Mouse (Mus musculus) CH12.LX (cell line): ENCODE data around the gene Gja8. TPM values are rescaled to one million over a fixed set of nuclear protein-coding genes. Genes with fewer than 3 reads are reported as not detected.

Source experiments
- DNase-seq: peaks from one replicate; pipeline ENCODE4 v3.0.0-alpha.2; 2013; ENCODE audit errors: extremely low read depth
- H3K27ac ChIP-seq: 2 replicates; pipeline ENCODE4 v1.5.1; 2012; ENCODE audit warnings: low read depth, mild to moderate bottlenecking, control low read depth, moderate library complexity; ENCODE audit not compliant: insufficient read depth
- H3K27me3 ChIP-seq: replicated peaks from 2 replicates; pipeline ENCODE3; 2012; ENCODE audit warnings: inconsistent platforms
- H3K36me3 ChIP-seq, 2 experiments: replicated peaks in 1 of 2; 2 replicates each; pipeline versions ENCODE3 to v1.6.1; 2012; ENCODE audit warnings: inconsistent platforms in 1 of 2, low read length in 1 of 2, mild to moderate bottlenecking in 1 of 2, mixed read lengths in 1 of 2, moderate library complexity in 1 of 2; ENCODE audit not compliant: control insufficient read depth in 1 of 2, insufficient read depth in 1 of 2
- H3K4me1 ChIP-seq, 2 experiments: 2 replicates each; pipeline ENCODE4 v1.6.1; 2012; ENCODE audit warnings: inconsistent platforms in 1 of 2, moderate library complexity in 1 of 2; ENCODE audit not compliant: insufficient read depth in 2 of 2, control insufficient read depth in 1 of 2
- H3K4me2 ChIP-seq: 2 replicates; pipeline ENCODE4 v1.6.1; 2012; ENCODE audit warnings: low read depth, mild to moderate bottlenecking, control low read depth; ENCODE audit not compliant: poor library complexity, insufficient read depth, severe bottlenecking
- H3K4me3 ChIP-seq, 3 experiments: fragments of 150-350 bp in 1 of 3; sonication (generic) in 1 of 3; replicated peaks in 1 of 3; 2 replicates each; pipeline versions ENCODE3 to v1.5.1; 2011 to 2012; ENCODE audit warnings: low read depth in 2 of 3, low read length in 2 of 3, mild to moderate bottlenecking in 2 of 3, moderate library complexity in 2 of 3, control low read depth in 1 of 3, improper control_type of control experiment in 1 of 3, inconsistent platforms in 1 of 3, mixed read lengths in 1 of 3; ENCODE audit not compliant: poor library complexity in 1 of 3
- H3K79me2 ChIP-seq: replicated peaks from 2 replicates; pipeline ENCODE4 v1.6.1; 2012; ENCODE audit warnings: mild to moderate bottlenecking, moderate library complexity; ENCODE audit not compliant: control insufficient read depth, poor library complexity, insufficient read depth, severe bottlenecking; ENCODE audit errors: extremely low read depth
- H3K9ac ChIP-seq: 2 replicates; pipeline ENCODE4 v1.6.1; 2012; ENCODE audit warnings: low read depth, mild to moderate bottlenecking, control low read depth, moderate library complexity; ENCODE audit not compliant: insufficient read depth
- H3K9me3 ChIP-seq: replicated peaks from 2 replicates; pipeline ENCODE3; 2012; ENCODE audit warnings: low read length, inconsistent platforms, mixed read lengths
- CHD1 ChIP-seq: IDR thresholded peaks from 2 replicates; pipeline ENCODE4 v1.6.1; 2012; ENCODE audit warnings: low read depth, low read length, improper control_type of control experiment, inconsistent platforms
- E2F4 ChIP-seq: IDR thresholded peaks from 2 replicates; pipeline ENCODE4 v1.6.1; 2011; ENCODE audit warnings: low read depth, low read length, improper control_type of control experiment; ENCODE audit not compliant: insufficient replicate concordance
- GABPA ChIP-seq: IDR thresholded peaks from 2 replicates; pipeline ENCODE4 v1.6.1; 2012; ENCODE audit warnings: low read depth, low read length, improper control_type of control experiment, inconsistent platforms; ENCODE audit not compliant: insufficient replicate concordance
- HCFC1 ChIP-seq: IDR thresholded peaks from 2 replicates; pipeline ENCODE4 v1.6.1; 2012; ENCODE audit warnings: low read depth, mild to moderate bottlenecking, inconsistent platforms, low read length, improper control_type of control experiment
- IRF4 ChIP-seq: IDR thresholded peaks from 2 replicates; pipeline ENCODE4 v1.6.1; 2014; ENCODE audit warnings: low read depth, mild to moderate bottlenecking, inconsistent platforms, low read length, improper control_type of control experiment
- JUN ChIP-seq: IDR thresholded peaks from 2 replicates; pipeline ENCODE4 v1.6.1; 2011; ENCODE audit warnings: low read depth, mild to moderate bottlenecking, low read length, improper control_type of control experiment, moderate library complexity; ENCODE audit not compliant: insufficient read depth
- KAT2A ChIP-seq: IDR thresholded peaks from 2 replicates; pipeline ENCODE4 v1.6.1; 2012; ENCODE audit warnings: low read length, improper control_type of control experiment, inconsistent platforms; ENCODE audit not compliant: insufficient replicate concordance
- MXI1 ChIP-seq: IDR thresholded peaks from 2 replicates; pipeline ENCODE4 v1.6.1; 2011; ENCODE audit warnings: mild to moderate bottlenecking, low read depth, low read length, improper control_type of control experiment
- PAX5 ChIP-seq: IDR thresholded peaks from 2 replicates; pipeline ENCODE4 v1.6.1; 2012; ENCODE audit warnings: low read length, inconsistent platforms, mixed read lengths
- POLR2A ChIP-seq: IDR thresholded peaks from 2 replicates; pipeline ENCODE4 v1.6.1; 2011; ENCODE audit warnings: low read depth, mild to moderate bottlenecking, improper control_type of control experiment, low read length
- POLR2AphosphoS2 ChIP-seq: IDR thresholded peaks from 2 replicates; pipeline ENCODE4 v1.6.1; 2011; ENCODE audit warnings: low read depth, low read length, improper control_type of control experiment
- RCOR1 ChIP-seq: conservative IDR thresholded peaks from 2 replicates; pipeline ENCODE4 v1.6.1; 2012; ENCODE audit warnings: low read depth, mild to moderate bottlenecking, inconsistent platforms, low read length, improper control_type of control experiment
- SMC3 ChIP-seq: IDR thresholded peaks from 2 replicates; pipeline ENCODE4 v1.6.1; 2011; ENCODE audit warnings: low read depth, low read length, improper control_type of control experiment
- TBP ChIP-seq: conservative IDR thresholded peaks from 2 replicates; pipeline ENCODE4 v1.6.1; 2011; ENCODE audit warnings: low read depth, low read length, improper control_type of control experiment
- USF1 ChIP-seq: IDR thresholded peaks from 2 replicates; pipeline ENCODE4 v1.6.1; 2014; ENCODE audit warnings: low read depth, mild to moderate bottlenecking, inconsistent platforms, low read length, improper control_type of control experiment
- USF2 ChIP-seq: conservative IDR thresholded peaks from 2 replicates; pipeline ENCODE4 v1.6.1; 2011; ENCODE audit warnings: low read depth, low read length, improper control_type of control experiment
- ZC3H11A ChIP-seq: IDR thresholded peaks from 2 replicates; pipeline ENCODE4 v1.6.1; 2012; ENCODE audit warnings: low read depth, mild to moderate bottlenecking, inconsistent platforms, low read length, improper control_type of control experiment
- ZMIZ1 ChIP-seq: IDR thresholded peaks from 2 replicates; pipeline ENCODE4 v1.6.1; 2012; ENCODE audit warnings: low read depth, mild to moderate bottlenecking, inconsistent platforms, low read length, improper control_type of control experiment
- ZNF384 ChIP-seq: IDR thresholded peaks from 2 replicates; pipeline ENCODE4 v1.6.1; 2012; ENCODE audit warnings: low read depth, low read length, improper control_type of control experiment, inconsistent platforms
- dilution Hi-C: fragments of 300-500 bp; cut with MboI; formaldehyde crosslinking; loops from 2 replicates; pipeline ENCODE4 v1.14.3; 2020; ENCODE audit warnings: low sequenced_read_pairs; ENCODE audit not compliant: extremely low pct_unique_long_range_greater_than_20kb, extremely low pct_ligation_motif_present
- in situ Hi-C: fragments of 300-500 bp; cut with MboI; formaldehyde crosslinking; loops from 3 replicates; pipeline ENCODE4 v1.14.3; 2019; ENCODE audit warnings: low sequenced_read_pairs, low pct_ligation_motif_present, low pct_unique_long_range_greater_than_20kb, mixed read lengths
- polyA plus RNA-seq: library from polyadenylated mRNA; unstranded; fragments of >175 nt; gene quantifications from 2 replicates; pipeline ENCODE4 v1.2.1, GENCODE M21; 2012; ENCODE audit warnings: low read depth; ENCODE audit not compliant: insufficient read length
- total RNA-seq, 2 experiments: library from RNA; depleted of rRNA; stranded (reverse); fragments of 300-350 nt in 1 of 2; fragments of >200 nt in 1 of 2; gene quantifications; 2 replicates each; pipeline ENCODE4 v1.2.3; 2012 to 2014

Gja8 gene
- total and polyA plus RNA-seq, 3 experiments = not detected

- peaks cover 3 to 20% of the 10 kb centered on the region in 2 experiments; a peak in 3 of 4 replicates for H3K4me1 ChIP-seq
- peak within 1 kb of the TSS; percentile 64 for H3K9ac ChIP-seq
- H3K36me3 ChIP-seq = peaks cover 0 to 23% of the 10 kb centered on the region in 2 experiments
- H3K9me3 ChIP-seq = no peaks in the 10 kb centered on the region
- H3K27me3 ChIP-seq = no peaks in the 10 kb centered on the region
- DNase-seq = no peak
- dilution Hi-C loops (no loop called here), in situ Hi-C loops (no loop called here)
- no peak within 1 kb of the TSS for H3K27ac ChIP-seq
- TF ChIP-seq SMC3 = no peak
- no peak for TF ChIP-seq RCOR1
- peak within 1 kb of the TSS; percentile 97 for H3K4me2 ChIP-seq
- peaks cover 2% of the 10 kb centered on the region; the same call in 1 of the 2 replicates for H3K79me2 ChIP-seq
- H3K4me3 ChIP-seq = peak within 1 kb of the TSS; percentile 86 to 100 (median 97)
These were observed 21.4 kb downstream of the Gja8 start, which contains the start of gene Gja5 for GRCm38 (mm10) chr3:96904393-96904792. Gene Gja5 (plus strand): TSS chr3:96904693.

GRCm38 (mm10) chr3:96902336-96902999 is 23.4 kb downstream of the Gja8 start:
- no peak overlapping the region for H3K27ac ChIP-seq
- no peaks in the 10 kb centered on the region for H3K27me3 ChIP-seq
- H3K4me3 ChIP-seq = no peak overlapping the region
- in situ Hi-C loops (no loop called here), dilution Hi-C loops (no loop called here)
- H3K4me1 ChIP-seq = peaks cover 3 to 20% of the 10 kb centered on the region in 2 experiments; a peak in 3 of 4 replicates
- no peak overlapping the region for H3K9ac ChIP-seq
- peaks cover 4 to 34% of the 10 kb centered on the region in 2 experiments for H3K36me3 ChIP-seq
- DNase-seq = no peak
- H3K9me3 ChIP-seq = no peaks in the 10 kb centered on the region
- H3K4me2 ChIP-seq = no peak overlapping the region
- H3K79me2 ChIP-seq = peaks cover 2% of the 10 kb centered on the region; the same call in 1 of the 2 replicates
- TF ChIP-seq USF2 (no peak), SMC3 (no peak), TBP (no peak), CHD1 (no peak), USF1 (no peak), GABPA (no peak), PAX5 (no peak), E2F4 (no peak), IRF4 (no peak), ZMIZ1 (no peak), POLR2A (no peak), JUN (no peak), KAT2A (no peak), POLR2AphosphoS2 (no peak), ZC3H11A (no peak), HCFC1 (no peak), ZNF384 (no peak), MXI1 (no peak)
